Mouse (Mus musculus) myocyte (in vitro differentiated cells): Measurements from ENCODE around the gene Bysl. TPM values are rescaled to one million over a fixed set of nuclear protein-coding genes. Genes with fewer than 3 reads are reported as not detected.
A peak's percentile ranks its signal among the peaks of the same experiment; 100 is the strongest.

ENCODE experiments used
- H3K27me3 ChIP-seq: one replicate; pipeline ENCODE4 v1.6.1; 2011; ENCODE audit not compliant: control insufficient read depth, insufficient read depth, insufficient read length
- H3K36me3 ChIP-seq: one replicate; pipeline ENCODE4 v1.6.1; 2011; ENCODE audit not compliant: control insufficient read depth, insufficient read depth
- H3K4me2 ChIP-seq: one replicate; pipeline ENCODE4 v1.6.1; 2011; ENCODE audit warnings: low read depth, control low read depth
- H3K4me3 ChIP-seq: one replicate; pipeline ENCODE4 v1.5.1; 2011; ENCODE audit warnings: mild to moderate bottlenecking, control low read depth, moderate library complexity
- H3K79me2 ChIP-seq: one replicate; pipeline ENCODE4 v1.6.1; 2011; ENCODE audit not compliant: control insufficient read depth, insufficient read depth
- H3ac ChIP-seq: one replicate; pipeline ENCODE4 v1.6.1; 2011; ENCODE audit not compliant: control insufficient read depth, insufficient read length
- CEBPB ChIP-seq: IDR thresholded peaks from 2 replicates; pipeline ENCODE4 v1.6.1; 2011; ENCODE audit warnings: mild to moderate bottlenecking, moderate library complexity; ENCODE audit not compliant: poor library complexity, insufficient read depth, severe bottlenecking
- E2F4 ChIP-seq: IDR thresholded peaks from one replicate; pipeline ENCODE4 v1.6.1; 2011; ENCODE audit warnings: mild to moderate bottlenecking, control low read depth, moderate library complexity; ENCODE audit not compliant: insufficient read depth
- MAX ChIP-seq: IDR thresholded peaks from one replicate; pipeline ENCODE4 v1.6.1; 2011; ENCODE audit warnings: low read depth, mild to moderate bottlenecking, control low read depth
- MYOD1 ChIP-seq, 3 experiments: IDR thresholded peaks; one replicate each; pipeline ENCODE4 v1.6.1; 2011; ENCODE audit warnings: control low read depth in 2 of 3, low read depth in 2 of 3, mild to moderate bottlenecking in 2 of 3, moderate library complexity in 1 of 3; ENCODE audit not compliant: insufficient read length in 2 of 3, control insufficient read depth in 1 of 3
- MYOG ChIP-seq, 3 experiments: IDR thresholded peaks; one replicate each; pipeline ENCODE4 v1.6.1; 2011; ENCODE audit warnings: control low read depth in 2 of 3, low read depth in 2 of 3, mild to moderate bottlenecking in 2 of 3; ENCODE audit not compliant: insufficient read length in 2 of 3, control insufficient read depth in 1 of 3, insufficient read depth in 1 of 3
- POLR2A ChIP-seq: IDR thresholded peaks from one replicate; pipeline ENCODE4 v1.6.1; 2011; ENCODE audit warnings: low read depth, mild to moderate bottlenecking, control low read depth, moderate library complexity; ENCODE audit not compliant: insufficient read length
- POLR2AphosphoS2 ChIP-seq: IDR thresholded peaks from one replicate; pipeline ENCODE4 v1.6.1; 2011; ENCODE audit warnings: low read depth, control low read depth; ENCODE audit not compliant: insufficient read length
- REST ChIP-seq: IDR thresholded peaks from one replicate; pipeline ENCODE4 v1.6.1; 2011; ENCODE audit warnings: mild to moderate bottlenecking, control low read depth, moderate library complexity; ENCODE audit not compliant: insufficient read depth, insufficient read length
- SRF ChIP-seq: IDR thresholded peaks from one replicate; pipeline ENCODE4 v1.6.1; 2011; ENCODE audit warnings: low read depth; ENCODE audit not compliant: control insufficient read depth, insufficient read length
- TCF12 ChIP-seq: IDR thresholded peaks from one replicate; pipeline ENCODE4 v1.6.1; 2011; ENCODE audit warnings: mild to moderate bottlenecking, control low read depth; ENCODE audit not compliant: poor library complexity, insufficient read depth, severe bottlenecking
- TCF3 ChIP-seq: IDR thresholded peaks from one replicate; pipeline ENCODE4 v1.6.1; 2011; ENCODE audit warnings: low read depth, control low read depth; ENCODE audit not compliant: insufficient read length
- USF1 ChIP-seq: IDR thresholded peaks from one replicate; pipeline ENCODE4 v1.6.1; 2011; ENCODE audit warnings: low read depth, mild to moderate bottlenecking, control low read depth, moderate library complexity
- polyA plus RNA-seq: library from polyadenylated mRNA; unstranded; fragments of >200 nt; fragmentation: generic; extraction: Trizol; gene quantifications from one replicate; pipeline ENCODE4 v1.2.1, GENCODE M21; 2012; ENCODE audit warnings: missing spikeins

The Bysl gene
- polyA plus RNA-seq, 1 experiment, result 41.0 TPM

- Histone ChIP-seq H3K4me2 (peak overlapping the region; percentile 81), H3ac (no peak overlapping the region), H3K79me2 (peaks cover 23% of the 10 kb centered on the region), H3K27me3 (no peaks in the 10 kb centered on the region), H3K4me3 (peak overlapping the region; percentile 100), H3K36me3 (peaks cover 27% of the 10 kb centered on the region)
- TF ChIP-seq MYOG (IDR thresholded peaks at IDR 0.05; ENCODE audit: control insufficient read depth in 1 of 3, insufficient read depth in 1 of 3, insufficient read length in 2 of 3, low read depth in 2 of 3) (peak in 1 of 3 experiments; percentile 61), REST (no peak), E2F4 (no peak), TCF12 (no peak), TCF3 (no peak), USF1 (no peak), POLR2A (no peak), MAX (no peak), MYOD1 (IDR thresholded peaks at IDR 0.05; ENCODE audit: control insufficient read depth in 1 of 3, insufficient read length in 2 of 3, low read depth in 2 of 3) (peak in 1 of 3 experiments; percentile 59), CEBPB (no peak), SRF (no peak), POLR2AphosphoS2 (no peak)
Measured at GRCm38 (mm10) chr17:47596162-47596838, 15.0 kb downstream of the Bysl start.

GRCm38 (mm10) chr17:47595248-47596161 is 15.8 kb downstream of the Bysl start:
- H3K79me2 ChIP-seq, result peaks cover 23% of the 10 kb centered on the region
- TF ChIP-seq REST (no peak), POLR2AphosphoS2 (peak; percentile 73), MAX (no peak), POLR2A (peak; percentile 52), CEBPB (peak; percentile 69; the same call in 1 of the 2 replicates), TCF3 (peak; percentile 62), SRF (no peak), TCF12 (peak; percentile 24), MYOG (IDR thresholded peaks at IDR 0.05; ENCODE audit: control insufficient read depth in 1 of 3, insufficient read depth in 1 of 3, insufficient read length in 2 of 3, low read depth in 2 of 3) (peak; percentile 52 to 91 (median 69)), MYOD1 (IDR thresholded peaks at IDR 0.05; ENCODE audit: control insufficient read depth in 1 of 3, insufficient read length in 2 of 3, low read depth in 2 of 3) (peak; percentile 85 to 93 (median 90))

GRCm38 (mm10) chr17:47594969-47595247 is 16.4 kb downstream of the Bysl start:
- Histone ChIP-seq H3K27me3 (no peaks in the 10 kb centered on the region), H3K36me3 (peaks cover 13% of the 10 kb centered on the region), H3K4me3 (peak overlapping the region; percentile 100), H3K79me2 (peaks cover 23% of the 10 kb centered on the region), H3K4me2 (peak overlapping the region; percentile 81), H3ac (peak overlapping the region; percentile 97)
- TF ChIP-seq REST (no peak), TCF3 (no peak), MYOG (IDR thresholded peaks at IDR 0.05; ENCODE audit: control insufficient read depth in 1 of 3, insufficient read depth in 1 of 3, insufficient read length in 2 of 3, low read depth in 2 of 3) (no peak), POLR2A (no peak), USF1 (no peak), MYOD1 (IDR thresholded peaks at IDR 0.05; ENCODE audit: control insufficient read depth in 1 of 3, insufficient read length in 2 of 3, low read depth in 2 of 3) (no peak), POLR2AphosphoS2 (no peak), SRF (no peak), CEBPB (no peak), MAX (no peak), TCF12 (no peak), E2F4 (no peak)

More at GRCm38 (mm10) chr17:47595248-47596161, 15.8 kb downstream of the Bysl start:
- H3K36me3 ChIP-seq, result peaks cover 19% of the 10 kb centered on the region
- no peaks in the 10 kb centered on the region for H3K27me3 ChIP-seq
- H3K4me3 ChIP-seq, result peak overlapping the region; percentile 100
- peak overlapping the region; percentile 81 for H3K4me2 ChIP-seq
- H3ac ChIP-seq, result peak overlapping the region; percentile 97

GRCm38 (mm10) chr17:47594183-47594968 is 16.9 kb downstream of the Bysl start:
- H3K79me2 ChIP-seq, result peaks cover 23% of the 10 kb centered on the region
- peak overlapping the region; percentile 100 for H3K4me3 ChIP-seq
- TF ChIP-seq POLR2A (peak; percentile 39), CEBPB (no peak), E2F4 (no peak), POLR2AphosphoS2 (peak; percentile 30)
- H3K27me3 ChIP-seq, result no peaks in the 10 kb centered on the region
- peaks cover 9% of the 10 kb centered on the region for H3K36me3 ChIP-seq
- peak overlapping the region; percentile 81 for H3K4me2 ChIP-seq
- peak overlapping the region; percentile 97 for H3ac ChIP-seq
